In the genomic region with DNA sequence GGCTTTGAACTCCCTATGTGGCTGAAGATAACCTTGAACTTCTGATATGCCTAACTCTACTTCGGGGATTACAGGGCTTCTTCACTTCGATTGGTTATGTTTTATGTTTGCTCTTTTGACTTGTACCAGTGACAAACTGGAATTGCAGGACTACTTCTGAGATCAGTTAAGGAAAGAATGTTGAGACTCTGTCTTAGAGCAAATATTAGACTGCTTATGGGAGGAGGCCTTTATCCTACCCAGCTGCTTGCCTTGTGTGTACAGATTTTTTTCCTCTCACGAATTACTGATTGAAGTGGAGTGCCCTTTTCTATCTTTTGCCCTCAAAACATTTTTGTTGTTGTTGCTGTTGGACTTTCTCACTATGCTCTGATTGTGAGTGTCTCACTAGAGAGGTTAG, we compare ENCODE assay signal across 8 mouse cellular contexts. TPM values are rescaled to one million over a fixed set of nuclear protein-coding genes. Genes with fewer than 3 reads are reported as not detected.
DNase-seq lines count a peak whose midpoint lies in the region; ATAC-seq and TF ChIP-seq lines count a peak whose summit lies in the region.

No protein-coding gene starts in this region.

- TF ChIP-seq POLR2A in CH12.LX (IDR thresholded peaks at IDR 0.05; ENCODE audit: low read depth, low read length), result no peak

- WGBS in heart, embryonic 11.5 days (ENCODE audit: insufficient replicate concordance), result 42% methylated on average over 3 of the region's 3 CpGs
- 62% methylated on average over 3 of the region's 3 CpGs for WGBS in forebrain, postnatal 0 days
- 24% methylated on average over 3 of the region's 3 CpGs for WGBS in liver, embryonic 16.5 days (ENCODE audit: insufficient replicate concordance)

- H3K4me1 ChIP-seq in heart, embryonic 11.5 days (ENCODE audit: control insufficient read depth, insufficient read depth, low read length), result peaks cover 22% of the 10 kb centered on the region
- peaks cover 7 to 43% of the 10 kb centered on the region in 2 experiments for H3K4me1 ChIP-seq in CH12.LX (ENCODE audit: control insufficient read depth in 1 of 2, insufficient read depth in 2 of 2)
- H3K4me1 ChIP-seq in forebrain, postnatal 0 days (ENCODE audit: insufficient read depth), result peaks cover 11% of the 10 kb centered on the region; the same call in 1 of the 2 replicates
- H3K4me1 ChIP-seq in liver, embryonic 16.5 days (ENCODE audit: control insufficient read depth, low read depth, low read length), result peaks cover 39% of the 10 kb centered on the region

- in situ Hi-C loops in CH12.LX (cut with MboI; ENCODE audit: low pct_ligation_motif_present, low pct_unique_long_range_greater_than_20kb, low sequenced_read_pairs), result no loop called here

- H3K4me2 ChIP-seq in heart, embryonic 11.5 days, result peak overlapping the region; percentile 73
- peak overlapping the region; percentile 83 for H3K4me2 ChIP-seq in CH12.LX (ENCODE audit: insufficient read depth, low read depth, poor library complexity, severe bottlenecking)
- H3K4me2 ChIP-seq in forebrain, postnatal 0 days (ENCODE audit: low read depth), result peak overlapping the region; percentile 80
- H3K4me2 ChIP-seq in liver, embryonic 16.5 days (ENCODE audit: low read depth, low read length), result peak overlapping the region; percentile 91

- H3K9ac ChIP-seq in heart, embryonic 11.5 days (ENCODE audit: low read depth, low read length), result no peak overlapping the region
- peak overlapping the region; percentile 59 for H3K9ac ChIP-seq in CH12.LX (ENCODE audit: insufficient read depth, low read depth)
- H3K9ac ChIP-seq in forebrain, postnatal 0 days, result no peak overlapping the region
- peak overlapping the region; percentile 91 for H3K9ac ChIP-seq in liver, embryonic 16.5 days (ENCODE audit: low read depth, low read length)

- peak overlapping the region; percentile 84 for H3K4me3 ChIP-seq in heart, embryonic 11.5 days (ENCODE audit: low read depth, low read length)
- H3K4me3 ChIP-seq in CH12.LX (replicated peaks in 1 of 3; ENCODE audit: low read depth in 2 of 3, low read length in 2 of 3, poor library complexity in 1 of 3), result peak overlapping the region; percentile 80 to 95 (median 91)
- 0 out of 2 replicates have a peak overlapping the region, but pooled peaks have one; percentile 4 for H3K4me3 ChIP-seq in forebrain, postnatal 0 days (ENCODE audit: low read depth, low read length)
- H3K4me3 ChIP-seq in liver, embryonic 16.5 days (ENCODE audit: low read depth, low read length), result peak overlapping the region; percentile 91

- 0 out of 2 replicates have a peak, but pooled peaks cover 6% of the 10 kb centered on the region for H3K36me3 ChIP-seq in heart, embryonic 11.5 days (ENCODE audit: control insufficient read depth, insufficient read depth, low read length)
- H3K36me3 ChIP-seq in CH12.LX (replicated peaks in 1 of 2; ENCODE audit: control insufficient read depth in 1 of 2, insufficient read depth in 1 of 2, low read length in 1 of 2), result peaks cover 19 to 29% of the 10 kb centered on the region in 2 experiments
- H3K36me3 ChIP-seq in forebrain, postnatal 0 days (ENCODE audit: insufficient read depth), result no peaks in the 10 kb centered on the region
- H3K36me3 ChIP-seq in liver, embryonic 16.5 days (ENCODE audit: control insufficient read depth, insufficient read depth), result peaks cover 2% of the 10 kb centered on the region; the same call in 1 of the 2 replicates

- peaks cover 56% of the 10 kb centered on the region for H3K79me2 ChIP-seq in CH12.LX (replicated peaks; ENCODE audit: control insufficient read depth, extremely low read depth, insufficient read depth, poor library complexity, severe bottlenecking)

- no peak; the same call in 1 of the 2 replicates for TF ChIP-seq EP300 in CH12.LX (IDR thresholded peaks at IDR 0.05; ENCODE audit: low read length)

- DNase-seq in heart, adult 9 months (ENCODE audit: low spot score in 2 of 2), result no peak
- no peak for DNase-seq in CH12.LX (ENCODE audit: extremely low read depth)
- DNase-seq in forebrain, postnatal 0 days, result no peak
- DNase-seq in thymus, postnatal 25 days, result no peak
- no peak for DNase-seq in thymus, postnatal 0 days (ENCODE audit: low spot score)
- DNase-seq in frontal cortex, postnatal 10 days (ENCODE audit: low spot score in 2 of 2), result no peak

- H3K9me3 ChIP-seq in heart, embryonic 11.5 days (replicated peaks; ENCODE audit: control insufficient read depth, low read length), result no peaks in the 10 kb centered on the region
- no peaks in the 10 kb centered on the region for H3K9me3 ChIP-seq in CH12.LX (replicated peaks; ENCODE audit: low read length)
- H3K9me3 ChIP-seq in forebrain, postnatal 0 days (ENCODE audit: low read length), result no peaks in the 10 kb centered on the region
- no peaks in the 10 kb centered on the region for H3K9me3 ChIP-seq in liver, embryonic 16.5 days (replicated peaks; ENCODE audit: control insufficient read depth, low read length)

- ATAC-seq in heart, embryonic 11.5 days (replicated peaks; ENCODE audit: insufficient number of reproducible peaks, low FRiP score, low TSS enrichment), result no peak
- no peak for ATAC-seq in forebrain, postnatal 0 days
- ATAC-seq in liver, embryonic 16.5 days (ENCODE audit: low read depth), result no peak

- dilution Hi-C loops in CH12.LX (cut with MboI; ENCODE audit: extremely low pct_ligation_motif_present, extremely low pct_unique_long_range_greater_than_20kb, low sequenced_read_pairs), result no loop called here

- no peak for TF ChIP-seq RAD21 in CH12.LX (IDR thresholded peaks at IDR 0.05; ENCODE audit: low read depth, low read length)

- H3K27me3 ChIP-seq in heart, embryonic 11.5 days (ENCODE audit: control insufficient read depth, insufficient read depth, low read length), result no peaks in the 10 kb centered on the region
- no peaks in the 10 kb centered on the region for H3K27me3 ChIP-seq in CH12.LX (replicated peaks)
- no peaks in the 10 kb centered on the region for H3K27me3 ChIP-seq in forebrain, postnatal 0 days (ENCODE audit: insufficient read depth, low read length)
- no peaks in the 10 kb centered on the region for H3K27me3 ChIP-seq in liver, embryonic 16.5 days (ENCODE audit: control insufficient read depth, insufficient read depth, low read depth, low read length)

- no peak for TF ChIP-seq CTCF in CH12.LX (conservative IDR thresholded peaks at IDR 0.05 in 1 of 2, IDR thresholded peaks at IDR 0.05 in 1 of 2; ENCODE audit: low read depth in 2 of 2, low read length in 2 of 2)
- no peak for TF ChIP-seq CTCF in forebrain, postnatal 0 days (IDR thresholded peaks at IDR 0.05; ENCODE audit: low read depth)

- H3K27ac ChIP-seq in heart, embryonic 11.5 days (ENCODE audit: low read depth, low read length), result no peak overlapping the region
- H3K27ac ChIP-seq in CH12.LX (ENCODE audit: insufficient read depth, low read depth), result peak overlapping the region; percentile 63
- H3K27ac ChIP-seq in forebrain, postnatal 0 days (ENCODE audit: low read depth, low read length), result no peak overlapping the region
- 0 out of 2 replicates have a peak overlapping the region, but pooled peaks have one; percentile 15 for H3K27ac ChIP-seq in liver, embryonic 16.5 days (ENCODE audit: low read length)

TF ChIP-seq in CH12.LX, 34 proteins besides CTCF, POLR2A, EP300 and RAD21:
- no peak for TF ChIP-seq ELF1 (IDR thresholded peaks at IDR 0.05; ENCODE audit: low read depth, low read length)
- peak; percentile 10; the same call in 1 of the 2 replicates for TF ChIP-seq POLR2AphosphoS2 (IDR thresholded peaks at IDR 0.05; ENCODE audit: low read depth, low read length)

RNA-seq across cellular contexts. Expression of gene Tmem123, which starts 1.4 kb away (rescaled TPM):
- polyA plus RNA-seq in heart, embryonic 11.5 days (2014; fragmentation: Nextera tagmentation; extraction: Ambion mirVana), result 131 and 134 TPM in 2 replicates
- total RNA-seq in CH12.LX (2012; rRNA removed) (44.8 and 61.1 TPM in 2 replicates), CH12.LX (2014; rRNA removed) (173 and 183 TPM in 2 replicates)
- 107 and 112 TPM in 2 replicates for polyA plus RNA-seq in CH12.LX (2012; ENCODE audit: insufficient read length, low read depth)
- total RNA-seq in forebrain, postnatal 0 days (2014; rRNA removed), result 13.7 and 19.8 TPM in 2 replicates
- 13.9 TPM in 2 replicates for polyA plus RNA-seq in forebrain, postnatal 0 days (2015; fragmentation: Nextera tagmentation; extraction: Ambion mirVana)
- polyA plus RNA-seq in liver, embryonic 16.5 days (2015; fragmentation: Nextera tagmentation; extraction: Ambion mirVana), result 28.6 and 30.5 TPM in 2 replicates
- polyA plus RNA-seq in thymus, postnatal 0 days (2015; fragmentation: Nextera tagmentation; extraction: Ambion mirVana), result 114 and 125 TPM in 2 replicates

Comparison
In these comparisons a context has a peak if more than half of its experiments do, and no peak if none do; other contexts are left out.
1. H3K27ac ChIP-seq: peak in CH12.LX (single experiment) and liver, embryonic 16.5 days (single experiment); none in heart, embryonic 11.5 days (single experiment) and forebrain, postnatal 0 days (single experiment).
2. H3K4me3 ChIP-seq: peak in every context shown above with its lines; median percentile 91 in CH12.LX; 91 in liver, embryonic 16.5 days; 84 in heart, embryonic 11.5 days; 4 in forebrain, postnatal 0 days.
3. H3K9ac ChIP-seq: peak in CH12.LX (single experiment) and liver, embryonic 16.5 days (single experiment); none in heart, embryonic 11.5 days (single experiment) and forebrain, postnatal 0 days (single experiment).
4. Peak in every context shown above with its lines, with median percentiles within 50 percentile points of each other: H3K4me2 ChIP-seq.